15 mouse cellular contexts compared by ENCODE assay signal in the genomic region with DNA sequence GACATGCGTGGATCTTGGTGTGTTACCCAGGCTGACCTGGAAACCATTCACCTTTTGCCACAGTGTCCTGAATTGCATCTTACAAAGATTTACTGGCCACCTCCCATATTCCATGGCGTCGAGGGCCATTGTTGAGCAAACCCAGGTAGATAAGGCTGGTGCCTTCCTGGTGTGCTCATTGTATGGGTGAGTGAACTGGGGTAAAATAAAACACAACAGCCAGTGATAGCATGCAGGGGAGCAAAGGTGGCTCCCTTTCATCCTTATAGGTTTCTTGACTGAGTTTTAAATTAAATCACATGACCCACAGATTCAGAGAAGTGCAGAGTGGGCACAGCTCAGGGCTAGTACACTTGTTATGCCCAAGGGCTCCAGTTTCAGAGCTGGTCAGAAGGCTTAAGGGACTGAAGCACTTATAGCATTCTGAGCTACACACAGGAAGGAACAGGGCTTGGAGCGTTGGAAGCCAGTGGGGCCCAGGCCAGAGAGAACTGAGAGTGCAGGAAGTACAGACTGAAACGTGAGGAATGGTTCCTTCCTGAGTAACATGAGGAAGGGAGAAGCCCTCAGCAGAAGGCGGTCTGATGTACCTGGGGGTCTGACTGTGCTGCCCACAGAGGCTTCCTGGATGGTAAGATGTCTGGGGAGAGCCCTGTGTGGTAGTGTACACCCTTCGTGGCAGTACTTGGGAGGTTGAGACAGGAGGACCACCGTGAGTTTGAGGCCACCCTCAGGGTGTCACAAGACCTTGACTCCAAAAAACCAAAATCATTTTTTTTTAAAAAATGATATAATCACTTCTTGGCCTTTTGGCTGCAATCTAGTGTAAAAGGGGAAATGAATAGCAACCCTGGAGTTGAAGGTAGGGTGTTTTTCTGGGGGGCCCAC. TPM values are rescaled to one million over a fixed set of nuclear protein-coding genes. Genes with fewer than 3 reads are reported as not detected.
DNase-seq lines count a peak whose midpoint lies in the region; ATAC-seq and TF ChIP-seq lines count a peak whose summit lies in the region.
"Had no signal": no experiment of that assay in that cellular context is flagged by ENCODE, and none has a peak within 500 bp of the region (broad histone marks: within the 10 kb centered on the region; RNA-seq: fewer than 3 reads in every experiment).

No protein-coding gene starts in this region.

- H3K4me2 ChIP-seq in hindbrain, embryonic 13.5 days, result no peak overlapping the region
- no peak overlapping the region for H3K4me2 ChIP-seq in hindbrain, embryonic 12.5 days (replicated peaks)
- H3K4me2 ChIP-seq in neural tube, embryonic 13.5 days, result no peak overlapping the region
- no peak overlapping the region for H3K4me2 ChIP-seq in intestine, embryonic 15.5 days (replicated peaks)
- H3K4me2 ChIP-seq in stomach, postnatal 0 days (replicated peaks; ENCODE audit: low read depth), result no peak overlapping the region
- H3K4me2 ChIP-seq: liver, embryonic 13.5 days had no signal

- H3K9me3 ChIP-seq in hindbrain, embryonic 13.5 days, result no peaks in the 10 kb centered on the region
- H3K9me3 ChIP-seq in hindbrain, embryonic 12.5 days (replicated peaks), result no peaks in the 10 kb centered on the region
- H3K9me3 ChIP-seq in neural tube, embryonic 13.5 days, result no peaks in the 10 kb centered on the region
- no peaks in the 10 kb centered on the region for H3K9me3 ChIP-seq in intestine, embryonic 15.5 days
- H3K9me3 ChIP-seq in stomach, postnatal 0 days (ENCODE audit: control insufficient read depth, low read length), result no peaks in the 10 kb centered on the region
- H3K9me3 ChIP-seq: liver, embryonic 13.5 days had no signal

- no peaks in the 10 kb centered on the region for H3K36me3 ChIP-seq in hindbrain, embryonic 13.5 days
- no peaks in the 10 kb centered on the region for H3K36me3 ChIP-seq in hindbrain, embryonic 12.5 days
- no peaks in the 10 kb centered on the region for H3K36me3 ChIP-seq in neural tube, embryonic 13.5 days
- no peaks in the 10 kb centered on the region for H3K36me3 ChIP-seq in intestine, embryonic 15.5 days
- H3K36me3 ChIP-seq in stomach, postnatal 0 days (ENCODE audit: control insufficient read depth, insufficient read depth, low read length), result no peaks in the 10 kb centered on the region
- H3K36me3 ChIP-seq: liver, embryonic 13.5 days had no signal

- H3K9ac ChIP-seq in hindbrain, embryonic 13.5 days, result no peak overlapping the region
- H3K9ac ChIP-seq in hindbrain, embryonic 12.5 days, result no peak overlapping the region
- H3K9ac ChIP-seq in neural tube, embryonic 13.5 days, result 0 out of 2 replicates have a peak overlapping the region, but pooled peaks have one; percentile 26
- no peak overlapping the region for H3K9ac ChIP-seq in intestine, embryonic 15.5 days
- 0 out of 2 replicates have a peak overlapping the region, but pooled peaks have one; percentile 23 for H3K9ac ChIP-seq in stomach, postnatal 0 days (ENCODE audit: low read length)
- H3K9ac ChIP-seq: liver, embryonic 13.5 days had no signal

- H3K4me3 ChIP-seq in hindbrain, embryonic 13.5 days, result no peak overlapping the region
- H3K4me3 ChIP-seq in hindbrain, embryonic 12.5 days, result no peak overlapping the region
- H3K4me3 ChIP-seq in neural tube, embryonic 13.5 days, result no peak overlapping the region
- H3K4me3 ChIP-seq in intestine, embryonic 15.5 days (replicated peaks), result no peak overlapping the region
- no peak overlapping the region for H3K4me3 ChIP-seq in stomach, postnatal 0 days (ENCODE audit: low read depth, low read length)
- H3K4me3 ChIP-seq: erythroblast, embryonic 14.5 days; gastrocnemius, adult 2 months; liver, embryonic 13.5 days had no signal

- peak overlapping the region; percentile 63; the same call in 1 of the 2 replicates for H3K27ac ChIP-seq in hindbrain, embryonic 13.5 days
- H3K27ac ChIP-seq in hindbrain, embryonic 12.5 days, result no peak overlapping the region
- no peak overlapping the region for H3K27ac ChIP-seq in neural tube, embryonic 13.5 days (replicated peaks)
- peak overlapping the region; percentile 77 for H3K27ac ChIP-seq in intestine, embryonic 15.5 days
- peak overlapping the region; percentile 53 for H3K27ac ChIP-seq in stomach, postnatal 0 days (replicated peaks)
- H3K27ac ChIP-seq: gastrocnemius, adult 2 months; liver, embryonic 13.5 days had no signal

- H3K4me1 ChIP-seq in hindbrain, embryonic 13.5 days (replicated peaks), result peaks cover 11% of the 10 kb centered on the region
- peaks cover 5% of the 10 kb centered on the region for H3K4me1 ChIP-seq in hindbrain, embryonic 12.5 days
- H3K4me1 ChIP-seq in neural tube, embryonic 13.5 days (replicated peaks), result peaks cover 13% of the 10 kb centered on the region
- H3K4me1 ChIP-seq in intestine, embryonic 15.5 days (replicated peaks), result peaks cover 18% of the 10 kb centered on the region
- peaks cover 3% of the 10 kb centered on the region for H3K4me1 ChIP-seq in stomach, postnatal 0 days (replicated peaks; ENCODE audit: control insufficient read depth, insufficient read depth)

- no peaks in the 10 kb centered on the region for H3K27me3 ChIP-seq in hindbrain, embryonic 13.5 days
- H3K27me3 ChIP-seq in hindbrain, embryonic 12.5 days, result no peaks in the 10 kb centered on the region
- H3K27me3 ChIP-seq in neural tube, embryonic 13.5 days, result no peaks in the 10 kb centered on the region
- no peaks in the 10 kb centered on the region for H3K27me3 ChIP-seq in intestine, embryonic 15.5 days (replicated peaks)
- H3K27me3 ChIP-seq in stomach, postnatal 0 days (ENCODE audit: control insufficient read depth, insufficient read depth, low read length), result no peaks in the 10 kb centered on the region
- H3K27me3 ChIP-seq: liver, embryonic 13.5 days had no signal

- DNase-seq in neural tube, embryonic 10.5 days (ENCODE audit: extremely low spot score, low spot score), result no peak
- peak; percentile 36 for DNase-seq in stomach, postnatal 0 days (ENCODE audit: low spot score)
- no peak for DNase-seq in cerebellum, adult 9-10 months
- DNase-seq: cerebellum, adult 18-20 months; kidney, adult 8-10 months; left cerebral cortex, postnatal 4 days; liver, embryonic 13.5 days; thymus, postnatal 14 days had no signal

- WGBS in hindbrain, embryonic 13.5 days, result 85% methylated on average over 8 of the region's 8 CpGs
- 77% methylated on average over 8 of the region's 8 CpGs for WGBS in hindbrain, embryonic 12.5 days
- WGBS in neural tube, embryonic 13.5 days, result 82% methylated on average over 8 of the region's 8 CpGs
- WGBS in intestine, embryonic 15.5 days, result 54% methylated on average over 8 of the region's 8 CpGs
- WGBS in stomach, postnatal 0 days, result 66% methylated on average over 8 of the region's 8 CpGs

- no peak for TF ChIP-seq CTCF in stomach, postnatal 0 days (IDR thresholded peaks at IDR 0.05; ENCODE audit: low read depth)

- no peak for TF ChIP-seq EP300 in stomach, postnatal 0 days (optimal IDR thresholded peaks at IDR 0.05)

- no peak for ATAC-seq in hindbrain, embryonic 13.5 days (ENCODE audit: low FRiP score)
- ATAC-seq in hindbrain, embryonic 12.5 days (ENCODE audit: low FRiP score), result no peak
- no peak for ATAC-seq in neural tube, embryonic 13.5 days (ENCODE audit: low read depth)
- peak; percentile 70 for ATAC-seq in intestine, embryonic 15.5 days
- ATAC-seq in stomach, postnatal 0 days (ENCODE audit: low FRiP score, low TSS enrichment), result peak; percentile 74
- ATAC-seq: forebrain, embryonic 16.5 days had no signal

RNA-seq across cellular contexts. Expression of gene Sema4b, which starts 14.3 kb away (rescaled TPM):
- polyA plus RNA-seq in hindbrain, embryonic 13.5 days (2015; fragmentation: Nextera tagmentation; extraction: Ambion mirVana), result 23.9 and 26.5 TPM in 2 replicates
- polyA plus RNA-seq in hindbrain, embryonic 12.5 days (2016; fragmentation: Nextera tagmentation; extraction: Ambion mirVana), result 20.9 and 21.1 TPM in 2 replicates
- 22.1 and 23.2 TPM in 2 replicates for polyA plus RNA-seq in neural tube, embryonic 13.5 days (2015; fragmentation: Nextera tagmentation; extraction: Ambion mirVana)
- polyA plus RNA-seq in intestine, embryonic 15.5 days (2015; fragmentation: Nextera tagmentation; extraction: Ambion mirVana), result 16.8 and 16.9 TPM in 2 replicates
- polyA plus RNA-seq in stomach, postnatal 0 days (2015; fragmentation: Nextera tagmentation; extraction: Ambion mirVana), result 19.4 and 19.9 TPM in 2 replicates

RNA-seq across cellular contexts. Expression of gene Idh2, which starts 57.1 kb away (rescaled TPM):
- 237 and 256 TPM in 2 replicates for polyA plus RNA-seq in hindbrain, embryonic 13.5 days (2015; fragmentation: Nextera tagmentation; extraction: Ambion mirVana)
- 322 and 326 TPM in 2 replicates for polyA plus RNA-seq in hindbrain, embryonic 12.5 days (2016; fragmentation: Nextera tagmentation; extraction: Ambion mirVana)
- polyA plus RNA-seq in neural tube, embryonic 13.5 days (2015; fragmentation: Nextera tagmentation; extraction: Ambion mirVana), result 217 and 273 TPM in 2 replicates
- 520 and 568 TPM in 2 replicates for polyA plus RNA-seq in intestine, embryonic 15.5 days (2015; fragmentation: Nextera tagmentation; extraction: Ambion mirVana)
- polyA plus RNA-seq in stomach, postnatal 0 days (2015; fragmentation: Nextera tagmentation; extraction: Ambion mirVana), result 288 TPM in 2 replicates

Comparison
In these comparisons a context has a peak if more than half of its experiments do, and no peak if none do; other contexts are left out.
1. H3K27ac ChIP-seq: peak in hindbrain, embryonic 13.5 days (single experiment), intestine, embryonic 15.5 days (single experiment) and stomach, postnatal 0 days (single experiment); none in hindbrain, embryonic 12.5 days (single experiment) and neural tube, embryonic 13.5 days (single experiment).
2. ATAC-seq: peak in intestine, embryonic 15.5 days (single experiment) and stomach, postnatal 0 days (single experiment); none in hindbrain, embryonic 13.5 days (single experiment), hindbrain, embryonic 12.5 days (single experiment) and neural tube, embryonic 13.5 days (single experiment).
3. H3K9ac ChIP-seq: peak in neural tube, embryonic 13.5 days (single experiment) and stomach, postnatal 0 days (single experiment); none in hindbrain, embryonic 13.5 days (single experiment), hindbrain, embryonic 12.5 days (single experiment) and intestine, embryonic 15.5 days (single experiment).